Mouse (Mus musculus): Measurements from ENCODE around the gene Rab9b. TPM values are rescaled to one million over a fixed set of nuclear protein-coding genes. Genes with fewer than 3 reads are reported as not detected.

Gene Rab9b
- polyA plus RNA-seq (2017; shearing (Covaris generic)) = not detected

DNA sequence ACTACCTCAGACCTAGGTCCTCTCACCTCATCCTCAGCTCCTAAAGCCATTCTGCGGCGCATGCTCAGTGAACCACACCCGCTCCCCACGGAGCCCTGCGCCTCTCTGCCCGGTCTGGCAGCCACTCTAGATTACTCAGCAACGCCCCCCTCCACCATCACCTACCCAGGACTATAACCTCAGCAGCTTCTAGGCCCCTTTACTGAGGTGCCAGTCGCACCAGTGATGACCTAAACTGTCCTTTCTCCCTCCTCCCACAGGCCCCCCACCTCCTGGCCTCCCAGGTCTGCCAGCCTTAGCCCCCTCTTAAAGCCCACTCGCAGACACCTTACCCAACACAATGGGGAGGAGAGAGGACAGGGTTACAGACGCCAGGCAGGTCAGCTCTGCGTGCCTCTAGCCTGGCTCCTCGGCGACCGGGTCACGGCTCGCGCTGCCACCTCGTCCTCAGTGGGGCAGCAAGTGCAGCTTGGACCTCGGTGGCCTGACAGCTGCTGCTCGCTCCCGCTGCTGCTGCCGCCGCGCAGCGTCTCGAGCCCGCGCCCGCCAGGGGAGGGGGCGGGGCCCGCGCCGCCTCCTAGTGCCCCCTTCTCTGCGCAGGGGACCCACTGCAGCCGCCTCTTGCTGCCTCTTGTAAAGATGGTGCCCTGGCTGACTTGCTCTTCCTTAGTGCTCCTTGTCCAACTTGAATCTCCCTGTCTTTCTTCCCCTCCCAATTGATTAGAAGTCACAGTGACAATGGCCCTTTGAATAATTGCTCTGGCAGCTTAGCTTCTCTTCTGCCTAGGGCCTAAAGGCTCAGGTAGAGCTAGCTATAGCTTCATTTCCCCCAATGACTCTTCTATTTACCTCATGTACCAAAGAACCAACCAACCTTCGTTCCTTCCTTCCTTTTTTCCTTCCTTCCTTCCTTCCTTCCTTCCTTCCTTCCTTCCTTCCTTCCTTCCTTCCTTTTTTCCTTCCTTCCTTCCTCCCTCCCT is at the start of gene Rab9b:
Gene Rab9b, minus strand, starts transcription at position 695 of the 980 bp plus-strand sequence.

DNA sequence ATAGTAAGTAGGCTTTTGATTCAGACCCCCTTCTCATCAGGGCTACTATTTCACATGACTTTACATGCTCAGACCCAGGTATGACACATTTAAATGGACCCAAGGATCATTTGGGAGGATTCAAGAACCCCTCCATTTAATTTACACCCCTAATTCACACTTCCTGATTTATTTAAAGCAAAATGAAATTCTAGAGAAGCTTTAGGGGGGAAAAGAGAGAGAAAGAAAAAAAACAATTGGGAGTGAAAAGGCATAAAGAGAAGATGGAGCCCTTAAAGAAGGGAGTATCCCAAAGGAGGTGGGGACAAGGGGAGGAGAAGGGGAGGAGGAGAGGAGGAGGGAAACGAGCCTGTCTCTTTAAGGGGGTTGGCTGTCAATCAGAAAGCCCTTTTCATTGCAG is 46.2 kb downstream of the Rab9b start, which contains the start of gene Plp1:
Gene Plp1, plus strand, starts transcription at position 301 of the 400 bp plus-strand sequence.

Other genes with a start within 250 kb of the Rab9b start
- gene Tceal1, start 160.8 kb downstream of the Rab9b start, polyA plus RNA-seq (2017; shearing (Covaris generic)) = 0.21 TPM
- 93.0 TPM for gene Morf4l2, start 125.1 kb downstream of the Rab9b start, polyA plus RNA-seq (2017; shearing (Covaris generic))
- not detected for gene Glra4, start 88.6 kb downstream of the Rab9b start, polyA plus RNA-seq (2017; shearing (Covaris generic))
- gene Plp1, start 46.1 kb downstream of the Rab9b start, polyA plus RNA-seq (2017; shearing (Covaris generic)) = 3.0 TPM
- not detected for gene H2bfm, start 58.6 kb upstream of the Rab9b start, polyA plus RNA-seq (2017; shearing (Covaris generic))
- gene Tmsb15b2, start 106.7 kb upstream of the Rab9b start, polyA plus RNA-seq (2017; shearing (Covaris generic)) = 65.9 TPM
- 5.0 TPM for gene Tmsb15l, start 108.1 kb upstream of the Rab9b start, polyA plus RNA-seq (2017; shearing (Covaris generic))
- gene Tmsb15b1, start 108.1 kb upstream of the Rab9b start, polyA plus RNA-seq (2017; shearing (Covaris generic)) = 24.3 TPM
- gene Zcchc18, start 124.4 kb upstream of the Rab9b start, polyA plus RNA-seq (2017; shearing (Covaris generic)) = 67.7 TPM
- 20.4 TPM for gene Slc25a53, start 169.5 kb upstream of the Rab9b start, polyA plus RNA-seq (2017; shearing (Covaris generic))
- 5.7 TPM for gene Fam199x, start 180.8 kb upstream of the Rab9b start, polyA plus RNA-seq (2017; shearing (Covaris generic))